Mouse (Mus musculus): ENCODE data around the gene Kank1.

Kank1 gene

GRCm38 (mm10) chr19:25405987-25406386 is 169.2 kb downstream of the Kank1 start:
- DNase-seq (ENCODE audit: low read depth, low spot score), result no peak

- no peak for DNase-seq (ENCODE audit: low read depth, low spot score)
Measured at GRCm38 (mm10) chr19:25406481-25407184, 169.9 kb downstream of the Kank1 start.

GRCm38 (mm10) chr19:25407185-25407886 is 170.6 kb downstream of the Kank1 start:
- DNase-seq (ENCODE audit: low read depth, low spot score), result no peak

- no peak for DNase-seq (ENCODE audit: low read depth, low spot score)
Measured at GRCm38 (mm10) chr19:25407887-25408236, 171.1 kb downstream of the Kank1 start.

GRCm38 (mm10) chr19:25409239-25409638 is 172.5 kb downstream of the Kank1 start:
- DNase-seq (ENCODE audit: low read depth, low spot score), result no peak

- no peak for DNase-seq (ENCODE audit: low read depth, low spot score)
Measured at GRCm38 (mm10) chr19:25411353-25411752, 174.6 kb downstream of the Kank1 start.

GRCm38 (mm10) chr19:25415448-25415847 is 178.7 kb downstream of the Kank1 start:
- no peak for DNase-seq (ENCODE audit: low read depth, low spot score)

DNA sequence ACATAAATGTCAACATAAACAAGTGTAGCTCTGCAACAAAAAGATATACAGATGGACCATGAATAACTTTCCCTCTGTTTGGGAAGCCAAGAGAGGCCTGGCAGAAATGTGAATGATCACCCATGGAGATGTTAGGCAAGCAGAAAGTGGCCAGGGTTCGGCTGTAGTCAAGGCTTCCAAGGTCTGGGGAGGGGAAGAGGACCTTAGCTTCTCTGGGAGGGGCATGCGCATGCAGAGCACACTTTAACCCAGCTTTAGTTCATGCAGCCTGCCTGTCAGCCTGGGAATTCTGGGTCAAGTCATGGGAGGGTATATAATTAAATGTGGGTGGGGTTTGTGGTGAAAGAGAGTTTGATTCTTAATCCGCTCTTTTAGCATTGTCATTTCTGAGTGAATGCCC is 180.9 kb downstream of the Kank1 start:
- no peak for DNase-seq (ENCODE audit: low read depth, low spot score)

- no peak for DNase-seq (ENCODE audit: low read depth, low spot score)
Measured at GRCm38 (mm10) chr19:25419983-25420382, 183.2 kb downstream of the Kank1 start.

GRCm38 (mm10) chr19:25422096-25422495 is 185.3 kb downstream of the Kank1 start:
- DNase-seq (ENCODE audit: low read depth, low spot score), result no peak

DNA sequence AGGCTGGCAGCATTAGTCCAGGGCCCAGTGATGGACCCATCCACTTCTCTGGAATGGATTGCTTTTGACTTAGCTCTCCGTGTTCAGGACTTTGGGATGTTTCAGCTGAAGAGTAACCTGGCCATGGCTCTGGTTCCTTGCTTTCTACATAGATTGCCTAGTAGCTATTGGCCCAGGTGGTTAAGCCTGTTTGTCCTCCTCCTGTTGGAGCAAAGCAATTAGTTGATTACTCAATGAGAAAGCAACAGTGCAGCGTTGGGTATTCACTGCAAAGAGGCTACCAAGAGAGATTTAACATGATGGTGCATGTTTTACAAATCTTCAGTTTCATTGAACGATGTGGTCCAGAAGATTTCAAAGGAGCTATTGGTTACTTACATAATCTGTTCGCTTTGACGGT is 186.6 kb downstream of the Kank1 start:
- DNase-seq (ENCODE audit: low read depth, low spot score), result no peak

GRCm38 (mm10) chr19:25426431-25426830 is 189.7 kb downstream of the Kank1 start:
- DNase-seq (ENCODE audit: low read depth, low spot score), result no peak

- DNase-seq (ENCODE audit: low read depth, low spot score), result no peak
Measured at GRCm38 (mm10) chr19:25427886-25428285, 191.1 kb downstream of the Kank1 start.

GRCm38 (mm10) chr19:25428338-25428962 is 191.7 kb downstream of the Kank1 start:
- no peak for DNase-seq (ENCODE audit: low read depth, low spot score)

- no peak for DNase-seq (ENCODE audit: low read depth, low spot score)
Measured at GRCm38 (mm10) chr19:25431431-25431830, 194.7 kb downstream of the Kank1 start.

- no peak for DNase-seq (ENCODE audit: low read depth, low spot score)
Measured at GRCm38 (mm10) chr19:25431909-25432308, 195.1 kb downstream of the Kank1 start.

DNA sequence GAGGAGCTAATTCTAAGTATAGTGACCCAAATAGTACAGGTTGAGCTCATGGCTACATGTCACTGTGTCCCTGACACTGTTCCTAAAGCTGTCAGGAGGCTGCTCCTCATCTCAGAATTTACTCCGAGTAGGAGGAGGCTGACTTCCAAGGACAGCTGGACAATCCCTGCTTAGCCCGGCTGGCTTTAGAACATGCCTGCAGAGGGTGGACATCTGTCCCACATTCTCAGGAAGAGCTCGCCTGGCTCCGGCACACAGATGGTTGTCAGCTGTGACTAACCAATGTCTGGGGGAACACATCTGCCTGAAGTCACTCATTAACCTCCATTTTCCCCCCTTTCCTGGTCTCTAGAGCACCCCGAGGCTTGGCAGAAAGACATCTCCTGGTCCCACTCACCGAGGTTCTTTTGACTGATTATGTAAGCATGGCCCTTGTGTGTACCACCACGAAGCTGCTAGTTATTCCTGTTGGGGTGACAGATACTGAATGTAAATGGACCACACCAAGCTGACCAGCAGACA is 196.5 kb downstream of the Kank1 start:
- no peak for DNase-seq (ENCODE audit: low read depth, low spot score)

- DNase-seq (ENCODE audit: low read depth, low spot score), result no peak
Measured at GRCm38 (mm10) chr19:25434345-25434744, 197.6 kb downstream of the Kank1 start.

GRCm38 (mm10) chr19:25434795-25435194 is 198.0 kb downstream of the Kank1 start:
- no peak for DNase-seq (ENCODE audit: low read depth, low spot score)

GRCm38 (mm10) chr19:25435412-25435811 is 198.6 kb downstream of the Kank1 start:
- DNase-seq (ENCODE audit: low read depth, low spot score), result no peak

- no peak for DNase-seq (ENCODE audit: low read depth, low spot score)
Measured at GRCm38 (mm10) chr19:25436175-25436574, 199.4 kb downstream of the Kank1 start.

DNA sequence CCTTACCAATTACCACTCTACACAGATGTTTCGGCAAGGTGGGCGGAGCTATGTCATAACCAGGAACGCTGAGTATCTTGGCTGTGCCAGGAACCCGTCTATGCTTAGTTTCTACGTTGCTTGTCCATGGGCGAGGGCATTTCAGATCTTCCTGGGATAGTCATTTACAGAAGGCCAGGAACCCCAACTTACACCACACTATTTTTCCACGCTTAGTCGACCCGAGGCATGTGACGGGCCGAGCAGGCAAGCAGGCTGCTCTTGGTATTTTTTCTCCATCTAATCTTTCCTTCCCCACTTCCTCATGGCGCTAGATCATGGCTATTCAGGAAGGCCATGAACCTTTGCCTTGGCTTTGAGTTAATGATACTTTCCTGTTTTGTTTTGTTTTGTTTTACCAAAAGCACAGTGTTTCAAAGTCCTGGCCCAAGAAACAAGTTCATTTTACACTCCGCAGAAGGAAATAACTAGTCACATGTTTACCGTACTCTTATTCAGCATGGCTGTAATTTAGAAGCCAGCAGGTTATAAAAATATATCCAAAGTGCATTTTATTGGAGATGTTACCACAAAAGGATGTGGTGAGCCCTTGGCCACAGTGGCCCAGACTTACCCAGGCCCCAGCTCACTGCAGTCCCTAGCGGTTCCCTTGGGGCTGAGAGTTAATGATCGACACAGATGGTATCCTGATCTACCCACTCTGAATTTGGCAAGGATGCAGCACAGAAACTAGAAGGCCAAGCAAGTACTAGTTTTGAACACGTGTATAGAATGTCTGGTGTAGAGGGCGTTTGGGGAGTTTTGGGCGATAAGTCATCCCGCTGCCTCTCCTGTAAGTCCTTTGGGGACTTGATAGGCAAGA is 200.2 kb downstream of the Kank1 start:
- no peak for DNase-seq (ENCODE audit: low read depth, low spot score)
